Mouse (Mus musculus): ENCODE measurements at regions not wholly inside any gene's neighbourhood (a gene's known extent, or its start where the extent isn't known, plus 50 kb on each side); places are given as distances from the start of the nearest gene placed in this dataset.

DNA sequence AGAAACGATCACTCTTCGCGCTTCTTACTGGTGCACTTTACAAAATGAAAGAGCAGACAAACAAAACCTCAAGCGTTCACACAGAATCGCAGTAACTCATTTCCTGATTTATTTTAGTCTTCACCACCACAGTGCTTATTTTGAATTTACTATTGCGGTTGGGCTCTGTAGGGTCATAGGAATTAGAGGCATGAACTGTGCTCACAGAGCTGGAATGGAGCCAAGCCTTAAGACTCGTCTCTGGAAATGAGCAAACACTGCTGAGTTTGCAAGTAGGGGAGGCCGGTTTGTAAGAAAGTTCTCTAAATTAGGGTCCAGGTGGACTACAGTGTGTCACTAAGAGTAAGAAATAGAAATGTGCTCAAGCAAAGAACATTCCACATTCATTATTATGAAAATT lies 289.2 kb upstream of the Gjb5 start:
- no peaks in the 10 kb centered on the region for H3K79me2 ChIP-seq (ENCODE audit: control insufficient read depth, insufficient read depth)
- no peak overlapping the region for H3K4me3 ChIP-seq
- H3ac ChIP-seq (ENCODE audit: control insufficient read depth, insufficient read length): no peak overlapping the region
- H3K27me3 ChIP-seq (ENCODE audit: control insufficient read depth, insufficient read depth, insufficient read length): no peaks in the 10 kb centered on the region
- H3K4me2 ChIP-seq (ENCODE audit: low read depth): no peak overlapping the region
- TF ChIP-seq TCF3 (IDR thresholded peaks at IDR 0.05; ENCODE audit: insufficient read length, low read depth) (no peak), TCF12 (IDR thresholded peaks at IDR 0.05; ENCODE audit: insufficient read depth, poor library complexity, severe bottlenecking) (no peak), POLR2AphosphoS2 (IDR thresholded peaks at IDR 0.05; ENCODE audit: insufficient read length, low read depth) (no peak), MYOD1 (IDR thresholded peaks at IDR 0.05; ENCODE audit: control insufficient read depth in 1 of 3, insufficient read length in 2 of 3, low read depth in 2 of 3) (no peak), REST (IDR thresholded peaks at IDR 0.05; ENCODE audit: insufficient read depth, insufficient read length) (no peak), USF1 (IDR thresholded peaks at IDR 0.05; ENCODE audit: low read depth) (no peak), CEBPB (IDR thresholded peaks at IDR 0.05; ENCODE audit: insufficient read depth, poor library complexity, severe bottlenecking) (no peak), POLR2A (IDR thresholded peaks at IDR 0.05; ENCODE audit: insufficient read length, low read depth) (no peak), SRF (IDR thresholded peaks at IDR 0.05; ENCODE audit: control insufficient read depth, insufficient read length, low read depth) (no peak), MAX (IDR thresholded peaks at IDR 0.05; ENCODE audit: low read depth) (no peak), E2F4 (IDR thresholded peaks at IDR 0.05; ENCODE audit: insufficient read depth) (no peak), MYOG (IDR thresholded peaks at IDR 0.05; ENCODE audit: control insufficient read depth in 1 of 3, insufficient read depth in 1 of 3, insufficient read length in 2 of 3, low read depth in 2 of 3) (no peak)
- no peaks in the 10 kb centered on the region for H3K36me3 ChIP-seq (ENCODE audit: control insufficient read depth, insufficient read depth)

DNA sequence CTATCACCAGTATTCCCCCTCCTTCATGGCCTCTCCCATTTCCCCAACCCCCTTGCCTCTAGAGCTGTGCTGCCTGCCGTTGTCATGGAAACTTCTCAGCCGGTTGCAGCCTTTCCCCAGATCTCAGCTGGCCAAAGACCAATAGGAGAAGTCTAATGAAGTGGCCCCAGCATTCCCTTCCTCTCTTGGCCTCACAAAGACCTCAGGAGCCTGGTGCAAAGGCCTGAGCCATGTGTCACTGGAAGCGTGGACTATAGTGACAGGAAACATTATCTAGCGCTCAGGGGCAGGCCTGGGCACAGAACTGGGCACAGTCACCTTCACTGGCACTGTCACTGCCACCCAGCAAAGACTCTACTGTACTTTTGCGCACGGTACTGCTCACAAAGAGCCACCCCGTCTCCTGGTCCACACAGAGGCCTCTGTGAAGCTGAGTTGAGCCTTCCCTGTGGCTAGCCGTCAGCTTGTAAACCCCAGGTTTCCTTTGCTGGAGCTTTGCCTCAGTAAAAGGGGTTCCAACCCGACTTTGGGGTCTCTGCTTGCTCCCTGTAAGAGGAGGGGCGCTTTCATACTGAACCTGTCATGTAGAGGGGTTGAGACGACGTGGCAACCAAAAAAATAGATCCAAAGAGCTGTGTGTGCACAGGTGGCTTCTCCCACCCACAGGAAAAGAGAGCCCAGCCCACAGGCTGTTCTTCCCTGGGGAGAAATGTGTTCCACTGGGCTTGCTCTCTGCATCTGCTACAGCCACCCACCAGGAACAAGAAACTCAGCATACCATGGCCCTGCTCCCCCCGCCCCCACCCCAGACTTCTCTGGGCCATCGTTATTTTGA lies 282.5 kb upstream of the Gjb5 start:
- Histone ChIP-seq H3K4me3 (no peak overlapping the region), H3K4me2 (ENCODE audit: low read depth) (no peak overlapping the region), H3ac (ENCODE audit: control insufficient read depth, insufficient read length) (no peak overlapping the region), H3K79me2 (ENCODE audit: control insufficient read depth, insufficient read depth) (no peaks in the 10 kb centered on the region), H3K27me3 (ENCODE audit: control insufficient read depth, insufficient read depth, insufficient read length) (no peaks in the 10 kb centered on the region), H3K36me3 (ENCODE audit: control insufficient read depth, insufficient read depth) (no peaks in the 10 kb centered on the region)
- TF ChIP-seq POLR2AphosphoS2 (IDR thresholded peaks at IDR 0.05; ENCODE audit: insufficient read length, low read depth): no peak
- no peak for TF ChIP-seq TCF3 (IDR thresholded peaks at IDR 0.05; ENCODE audit: insufficient read length, low read depth)
- no peak for TF ChIP-seq POLR2A (IDR thresholded peaks at IDR 0.05; ENCODE audit: insufficient read length, low read depth)
- no peak for TF ChIP-seq TCF12 (IDR thresholded peaks at IDR 0.05; ENCODE audit: insufficient read depth, poor library complexity, severe bottlenecking)
- TF ChIP-seq MAX (IDR thresholded peaks at IDR 0.05; ENCODE audit: low read depth): no peak
- TF ChIP-seq E2F4 (IDR thresholded peaks at IDR 0.05; ENCODE audit: insufficient read depth): no peak
- no peak for TF ChIP-seq USF1 (IDR thresholded peaks at IDR 0.05; ENCODE audit: low read depth)
- no peak for TF ChIP-seq CEBPB (IDR thresholded peaks at IDR 0.05; ENCODE audit: insufficient read depth, poor library complexity, severe bottlenecking)
- TF ChIP-seq MYOG (IDR thresholded peaks at IDR 0.05; ENCODE audit: control insufficient read depth in 1 of 3, insufficient read depth in 1 of 3, insufficient read length in 2 of 3, low read depth in 2 of 3): no peak
- TF ChIP-seq REST (IDR thresholded peaks at IDR 0.05; ENCODE audit: insufficient read depth, insufficient read length): no peak
- no peak for TF ChIP-seq SRF (IDR thresholded peaks at IDR 0.05; ENCODE audit: control insufficient read depth, insufficient read length, low read depth)
- TF ChIP-seq MYOD1 (IDR thresholded peaks at IDR 0.05; ENCODE audit: control insufficient read depth in 1 of 3, insufficient read length in 2 of 3, low read depth in 2 of 3): no peak

DNA sequence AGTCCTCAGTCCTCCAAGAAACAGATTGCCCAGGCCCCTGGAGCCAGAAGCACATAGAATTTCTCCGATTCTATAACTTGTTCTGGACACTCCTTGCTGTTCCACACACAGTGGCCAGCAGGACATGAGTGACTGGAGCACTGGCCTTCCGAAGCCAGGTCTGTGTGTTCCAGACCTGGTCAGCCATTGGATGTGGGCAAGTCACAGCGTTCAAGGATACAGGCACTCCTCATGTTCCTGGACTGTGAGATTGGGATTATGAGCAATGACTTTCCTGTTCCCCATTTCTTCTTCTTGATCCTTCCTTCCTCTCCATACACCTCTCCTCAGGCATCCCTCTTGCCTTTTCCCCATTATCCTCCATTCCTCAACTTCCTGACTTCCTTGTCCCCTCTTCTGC lies 281.8 kb upstream of the Gjb5 start:
- Histone ChIP-seq H3K79me2 (ENCODE audit: control insufficient read depth, insufficient read depth) (no peaks in the 10 kb centered on the region), H3K4me3 (no peak overlapping the region), H3K36me3 (ENCODE audit: control insufficient read depth, insufficient read depth) (no peaks in the 10 kb centered on the region), H3ac (ENCODE audit: control insufficient read depth, insufficient read length) (no peak overlapping the region), H3K27me3 (ENCODE audit: control insufficient read depth, insufficient read depth, insufficient read length) (no peaks in the 10 kb centered on the region), H3K4me2 (ENCODE audit: low read depth) (no peak overlapping the region)
- no peak for TF ChIP-seq CEBPB (IDR thresholded peaks at IDR 0.05; ENCODE audit: insufficient read depth, poor library complexity, severe bottlenecking)
- TF ChIP-seq TCF12 (IDR thresholded peaks at IDR 0.05; ENCODE audit: insufficient read depth, poor library complexity, severe bottlenecking): no peak
- no peak for TF ChIP-seq MAX (IDR thresholded peaks at IDR 0.05; ENCODE audit: low read depth)
- no peak for TF ChIP-seq MYOG (IDR thresholded peaks at IDR 0.05; ENCODE audit: control insufficient read depth in 1 of 3, insufficient read depth in 1 of 3, insufficient read length in 2 of 3, low read depth in 2 of 3)
- TF ChIP-seq MYOD1 (IDR thresholded peaks at IDR 0.05; ENCODE audit: control insufficient read depth in 1 of 3, insufficient read length in 2 of 3, low read depth in 2 of 3): no peak
- TF ChIP-seq TCF3 (IDR thresholded peaks at IDR 0.05; ENCODE audit: insufficient read length, low read depth): no peak
- no peak for TF ChIP-seq POLR2A (IDR thresholded peaks at IDR 0.05; ENCODE audit: insufficient read length, low read depth)
- no peak for TF ChIP-seq REST (IDR thresholded peaks at IDR 0.05; ENCODE audit: insufficient read depth, insufficient read length)
- no peak for TF ChIP-seq USF1 (IDR thresholded peaks at IDR 0.05; ENCODE audit: low read depth)
- TF ChIP-seq E2F4 (IDR thresholded peaks at IDR 0.05; ENCODE audit: insufficient read depth): no peak
- TF ChIP-seq POLR2AphosphoS2 (IDR thresholded peaks at IDR 0.05; ENCODE audit: insufficient read length, low read depth): no peak
- TF ChIP-seq SRF (IDR thresholded peaks at IDR 0.05; ENCODE audit: control insufficient read depth, insufficient read length, low read depth): no peak

DNA sequence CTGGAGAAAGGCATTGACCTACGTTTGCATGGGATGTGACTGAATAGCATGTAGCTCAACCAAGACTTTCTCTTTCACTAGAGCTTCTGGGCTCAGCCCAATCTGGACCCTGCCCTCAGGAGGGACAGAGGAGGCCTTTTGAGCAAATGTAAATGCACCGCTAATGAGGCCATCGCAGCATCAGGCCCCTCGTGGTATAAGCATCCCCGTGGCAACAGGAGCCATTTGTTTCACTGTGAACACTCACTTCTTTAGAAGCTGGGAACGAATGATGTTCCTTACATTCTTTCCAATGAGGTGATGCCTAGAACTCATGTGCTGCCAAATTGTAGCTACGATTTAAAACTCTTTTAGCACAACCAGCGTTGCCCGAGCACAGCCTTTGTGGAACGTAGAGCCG lies 279.0 kb upstream of the Gjb5 start:
- H3K36me3 ChIP-seq (ENCODE audit: control insufficient read depth, insufficient read depth): no peaks in the 10 kb centered on the region
- no peak overlapping the region for H3K4me2 ChIP-seq (ENCODE audit: low read depth)
- no peak overlapping the region for H3ac ChIP-seq (ENCODE audit: control insufficient read depth, insufficient read length)
- no peaks in the 10 kb centered on the region for H3K27me3 ChIP-seq (ENCODE audit: control insufficient read depth, insufficient read depth, insufficient read length)
- TF ChIP-seq TCF12 (IDR thresholded peaks at IDR 0.05; ENCODE audit: insufficient read depth, poor library complexity, severe bottlenecking): no peak
- no peaks in the 10 kb centered on the region for H3K79me2 ChIP-seq (ENCODE audit: control insufficient read depth, insufficient read depth)
- no peak overlapping the region for H3K4me3 ChIP-seq

Measured in myocyte (in vitro differentiated cells).